Mouse (Mus musculus) stomach, postnatal 0 days (tissue): ENCODE measurements around the gene Ift80. TPM values are rescaled to one million over a fixed set of nuclear protein-coding genes. Genes with fewer than 3 reads are reported as not detected.
A peak's percentile ranks its signal among the peaks of the same experiment; 100 is the strongest.
"Not testable (repeated sequence)": the region's sequence is repeated elsewhere in the genome, so short reads cannot be mapped to it uniquely, and the experiment has no call there.

Experiments used
- ATAC-seq: fragments of 200-750 bp; cut with Nextera tagmentation; 2 replicates; pipeline ENCODE4 v1.8.0; 2017; ENCODE audit not compliant: low FRiP score, low TSS enrichment
- DNase-seq: peaks from one replicate; pipeline ENCODE4 v3.0.0-alpha.2; 2016; ENCODE audit warnings: low spot score
- H3K27ac ChIP-seq: fragments of 300-500 bp; sonication (generic); replicated peaks from 2 replicates; pipeline ENCODE4 v1.5.1; 2014; ENCODE audit warnings: mild to moderate bottlenecking, control low read depth
- H3K27me3 ChIP-seq: fragments of 300-500 bp; sonication (generic); 2 replicates; pipeline ENCODE4 v1.6.1; 2014; ENCODE audit warnings: low read length; ENCODE audit not compliant: control insufficient read depth, insufficient read depth
- H3K36me3 ChIP-seq: fragments of 300-500 bp; sonication (generic); 2 replicates; pipeline ENCODE4 v1.6.1; 2014; ENCODE audit warnings: low read length, mixed read lengths; ENCODE audit not compliant: control insufficient read depth, insufficient read depth
- H3K4me1 ChIP-seq: fragments of 300-500 bp; sonication (generic); replicated peaks from 2 replicates; pipeline ENCODE4 v1.6.1; 2014; ENCODE audit warnings: antibody characterized with exemption; ENCODE audit not compliant: control insufficient read depth, insufficient read depth
- H3K4me2 ChIP-seq: fragments of 300-500 bp; sonication (generic); replicated peaks from 2 replicates; pipeline ENCODE4 v1.6.1; 2014; ENCODE audit warnings: low read depth, mild to moderate bottlenecking, control low read depth, moderate library complexity
- H3K4me3 ChIP-seq: fragments of 300-500 bp; sonication (generic); 2 replicates; pipeline ENCODE4 v1.5.1; 2014; ENCODE audit warnings: low read depth, low read length, control low read depth
- H3K9ac ChIP-seq: fragments of 300-500 bp; sonication (generic); 2 replicates; pipeline ENCODE4 v1.6.1; 2014; ENCODE audit warnings: mild to moderate bottlenecking, low read length, control low read depth, mixed read lengths
- H3K9me3 ChIP-seq: fragments of 300-500 bp; sonication (generic); 2 replicates; pipeline ENCODE4 v1.6.1; 2016; ENCODE audit warnings: low read length; ENCODE audit not compliant: control insufficient read depth
- CTCF ChIP-seq: IDR thresholded peaks from 2 replicates; pipeline ENCODE4 v1.5.1; 2016; ENCODE audit warnings: antibody characterized with exemption, low read depth, mild to moderate bottlenecking, moderate library complexity
- EP300 ChIP-seq: optimal IDR thresholded peaks from 2 replicates; pipeline ENCODE3; 2016; ENCODE audit warnings: antibody characterized with exemption
- WGBS: fragments of 180-500 bp; shearing (Covaris S2); extraction: QIAGEN DNeasy Blood & Tissue Kit; methylation state at CpG from one replicate; pipeline ENCODE4 v1.1.7; 2014; 5-methylcytosine and 5-hydroxymethylcytosine counted together
- polyA plus RNA-seq: library from polyadenylated mRNA; unstranded; fragments of >200 nt; fragmentation: Nextera tagmentation; extraction: Ambion mirVana; gene quantifications from 2 replicates; pipeline ENCODE4 v1.2.1, GENCODE M21; 2015

The Ift80 gene
- polyA plus RNA-seq, 1 experiment from 2014 or later, result 2.2 TPM

GRCm38 (mm10) chr3:69020764-69021163 is 16.4 kb upstream of the Ift80 start:
- Histone ChIP-seq H3K27ac (no peak overlapping the region), H3K9ac (no peak overlapping the region), H3K4me1 (no peaks in the 10 kb centered on the region), H3K4me3 (no peak overlapping the region), H3K4me2 (no peak overlapping the region), H3K9me3 (no peaks in the 10 kb centered on the region), H3K36me3 (peaks cover 14% of the 10 kb centered on the region; the same call in 1 of the 2 replicates), H3K27me3 (no peaks in the 10 kb centered on the region)
- no peak for ATAC-seq
- DNase-seq, result no peak
- TF ChIP-seq CTCF, result no peak
- no peak for TF ChIP-seq EP300

- Histone ChIP-seq H3K27me3 (no peaks in the 10 kb centered on the region), H3K9me3 (no peaks in the 10 kb centered on the region), H3K27ac (no peak overlapping the region), H3K9ac (no peak overlapping the region), H3K4me2 (no peak overlapping the region), H3K36me3 (peaks cover 14% of the 10 kb centered on the region; the same call in 1 of the 2 replicates), H3K4me1 (no peaks in the 10 kb centered on the region), H3K4me3 (no peak overlapping the region)
- TF ChIP-seq EP300 (no peak), CTCF (peak; percentile 58)
- ATAC-seq (no peak), DNase-seq (no peak)
- WGBS, result 92% methylated on average over 2 of the region's 2 CpGs
These were observed 15.9 kb upstream of the Ift80 start for GRCm38 (mm10) chr3:69020285-69020684.

- not testable (repeated sequence) for DNase-seq, H3K27me3 ChIP-seq, H3K4me2 ChIP-seq, H3K9ac ChIP-seq, H3K9me3 ChIP-seq, H3K4me1 ChIP-seq, H3K4me3 ChIP-seq, ATAC-seq, H3K27ac ChIP-seq
- 96% methylated on average over 2 of the region's 2 CpGs for WGBS
- H3K36me3 ChIP-seq, result peaks cover 11% of the 10 kb centered on the region; the same call in 1 of the 2 replicates
These were observed 14.3 kb upstream of the Ift80 start for GRCm38 (mm10) chr3:69018635-69019034.

GRCm38 (mm10) chr3:69017181-69017580 is 12.8 kb upstream of the Ift80 start:
- DNase-seq (no peak), ATAC-seq (no peak)
- Histone ChIP-seq H3K27me3 (no peaks in the 10 kb centered on the region), H3K36me3 (peaks cover 11% of the 10 kb centered on the region; the same call in 1 of the 2 replicates), H3K4me3 (no peak overlapping the region), H3K4me2 (no peak overlapping the region), H3K9ac (no peak overlapping the region), H3K4me1 (no peaks in the 10 kb centered on the region), H3K9me3 (no peaks in the 10 kb centered on the region), H3K27ac (no peak overlapping the region)
- WGBS, result 80% methylated on average over 3 of the region's 3 CpGs
- no peak for TF ChIP-seq CTCF
- no peak for TF ChIP-seq EP300

GRCm38 (mm10) chr3:69008873-69009272 is 4.5 kb upstream of the Ift80 start:
- H3K4me2 ChIP-seq, result no peak overlapping the region
- H3K36me3 ChIP-seq, result no peaks in the 10 kb centered on the region
- 73% methylated on average over 2 of the region's 2 CpGs for WGBS
- no peak overlapping the region for H3K9ac ChIP-seq
- no peak overlapping the region for H3K4me3 ChIP-seq
- no peak for TF ChIP-seq CTCF
- TF ChIP-seq EP300, result no peak
- ATAC-seq (no peak), DNase-seq (no peak)
- no peak overlapping the region for H3K27ac ChIP-seq
- no peaks in the 10 kb centered on the region for H3K9me3 ChIP-seq
- no peaks in the 10 kb centered on the region for H3K4me1 ChIP-seq
- no peaks in the 10 kb centered on the region for H3K27me3 ChIP-seq

GRCm38 (mm10) chr3:69006246-69006760 is 1.9 kb upstream of the Ift80 start:
- DNase-seq, result peak; percentile 17
- no peak for ATAC-seq
- peak overlapping the region; percentile 88 for H3K9ac ChIP-seq
- TF ChIP-seq EP300 (no peak), CTCF (no peak)
- no peaks in the 10 kb centered on the region for H3K27me3 ChIP-seq
- peak overlapping the region; percentile 4; the same call in 1 of the 2 replicates for H3K27ac ChIP-seq
- H3K36me3 ChIP-seq, result no peaks in the 10 kb centered on the region
- peak overlapping the region; percentile 99 for H3K4me3 ChIP-seq
- H3K4me2 ChIP-seq, result peak overlapping the region; percentile 78
- H3K9me3 ChIP-seq, result no peaks in the 10 kb centered on the region
- H3K4me1 ChIP-seq, result no peaks in the 10 kb centered on the region
- WGBS, result 4% methylated on average over 21 of the region's 21 CpGs
